Mouse (Mus musculus): ENCODE results near the gene Cd69. TPM values are rescaled to one million over a fixed set of nuclear protein-coding genes. Genes with fewer than 3 reads are reported as not detected.

Cd69 gene
- polyA plus RNA-seq (2015; fragmentation: Nextera tagmentation; extraction: Ambion mirVana) = 0.25 and 0.41 TPM in 2 replicates

GRCm38 (mm10) chr6:129275220-129275619 lies at the start of gene Cd69:
Gene Cd69, minus strand, starts transcription at chr6:129275436.
- Histone ChIP-seq H3K4me3 (replicated peaks) (no peak within 1 kb of the TSS), H3K4me2 (replicated peaks) (no peak within 1 kb of the TSS), H3K9ac (no peak within 1 kb of the TSS), H3K27ac (replicated peaks) (no peak within 1 kb of the TSS), H3K36me3 (no peaks in the 10 kb centered on the region), H3K9me3 (replicated peaks) (no peaks in the 10 kb centered on the region), H3K27me3 (no peaks in the 10 kb centered on the region), H3K4me1 (no peaks in the 10 kb centered on the region)
- no peak for ATAC-seq (ENCODE audit: insufficient number of reproducible peaks, low FRiP score, low TSS enrichment, low read depth)
- WGBS = 68% methylated on average over 9 of the region's 9 CpGs

- H3K4me1 ChIP-seq = no peaks in the 10 kb centered on the region
- 73% methylated on average over 4 of the region's 4 CpGs for WGBS
- ATAC-seq (ENCODE audit: insufficient number of reproducible peaks, low FRiP score, low TSS enrichment, low read depth) = no peak
Observed at GRCm38 (mm10) chr6:129319331-129319730, 44.1 kb upstream of the Cd69 start.

GRCm38 (mm10) chr6:129318395-129318794 lies 43.2 kb upstream of the Cd69 start:
- no peak overlapping the region for H3K27ac ChIP-seq (replicated peaks)
- ATAC-seq (ENCODE audit: insufficient number of reproducible peaks, low FRiP score, low TSS enrichment, low read depth) = no peak
- H3K36me3 ChIP-seq = no peaks in the 10 kb centered on the region
- no peak overlapping the region for H3K9ac ChIP-seq
- 55% methylated on average over 1 of the region's 1 CpGs for WGBS
- no peaks in the 10 kb centered on the region for H3K27me3 ChIP-seq
- H3K4me1 ChIP-seq = no peaks in the 10 kb centered on the region
- H3K4me3 ChIP-seq (replicated peaks) = no peak overlapping the region
- H3K9me3 ChIP-seq (replicated peaks) = no peaks in the 10 kb centered on the region
- H3K4me2 ChIP-seq (replicated peaks) = no peak overlapping the region

More at GRCm38 (mm10) chr6:129319331-129319730, 44.1 kb upstream of the Cd69 start:
- Histone ChIP-seq H3K9me3 (replicated peaks) (no peaks in the 10 kb centered on the region), H3K27ac (replicated peaks) (no peak overlapping the region), H3K4me3 (replicated peaks) (no peak overlapping the region), H3K9ac (no peak overlapping the region), H3K4me2 (replicated peaks) (no peak overlapping the region), H3K36me3 (no peaks in the 10 kb centered on the region), H3K27me3 (no peaks in the 10 kb centered on the region)

- no peak overlapping the region for H3K27ac ChIP-seq (replicated peaks)
- 76% methylated on average over 2 of the region's 2 CpGs for WGBS
Observed at GRCm38 (mm10) chr6:129316463-129316862, 41.2 kb upstream of the Cd69 start.

DNA sequence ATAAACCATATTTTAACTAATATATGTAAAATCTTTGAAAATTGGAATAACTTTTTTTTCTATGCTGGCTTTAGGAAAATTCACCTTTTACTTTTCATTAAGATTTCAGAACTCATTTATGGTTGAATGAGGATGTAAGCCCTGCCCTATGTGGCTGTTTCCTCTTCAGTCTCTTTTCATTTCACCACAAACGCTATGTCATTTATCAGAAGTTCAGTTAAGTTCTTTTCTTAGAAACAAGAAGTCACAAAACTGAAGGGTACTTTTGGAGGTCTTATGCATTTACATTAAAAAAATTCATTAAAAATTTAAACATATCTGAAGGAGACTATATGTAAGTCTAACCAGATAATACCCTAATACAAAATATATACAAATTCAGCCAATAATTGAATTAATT lies 40.5 kb upstream of the Cd69 start:
- 74% methylated on average over 1 of the region's 1 CpGs for WGBS
- H3K4me1 ChIP-seq = no peaks in the 10 kb centered on the region
- no peak for ATAC-seq (ENCODE audit: insufficient number of reproducible peaks, low FRiP score, low TSS enrichment, low read depth)
- H3K4me3 ChIP-seq (replicated peaks) = no peak overlapping the region
- H3K9ac ChIP-seq = no peak overlapping the region
- no peaks in the 10 kb centered on the region for H3K36me3 ChIP-seq
- H3K27me3 ChIP-seq = no peaks in the 10 kb centered on the region
- no peaks in the 10 kb centered on the region for H3K9me3 ChIP-seq (replicated peaks)
- H3K4me2 ChIP-seq (replicated peaks) = no peak overlapping the region
- H3K27ac ChIP-seq (replicated peaks) = no peak overlapping the region

More at GRCm38 (mm10) chr6:129316463-129316862, 41.2 kb upstream of the Cd69 start:
- no peaks in the 10 kb centered on the region for H3K36me3 ChIP-seq
- H3K27me3 ChIP-seq = no peaks in the 10 kb centered on the region
- H3K4me3 ChIP-seq (replicated peaks) = no peak overlapping the region
- no peaks in the 10 kb centered on the region for H3K4me1 ChIP-seq
- H3K4me2 ChIP-seq (replicated peaks) = no peak overlapping the region
- no peak overlapping the region for H3K9ac ChIP-seq
- no peak for ATAC-seq (ENCODE audit: insufficient number of reproducible peaks, low FRiP score, low TSS enrichment, low read depth)
- H3K9me3 ChIP-seq (replicated peaks) = no peaks in the 10 kb centered on the region

GRCm38 (mm10) chr6:129314655-129315168 lies 39.5 kb upstream of the Cd69 start:
- Histone ChIP-seq H3K4me3 (replicated peaks) (no peak overlapping the region), H3K36me3 (no peaks in the 10 kb centered on the region), H3K27ac (replicated peaks) (no peak overlapping the region), H3K9ac (no peak overlapping the region), H3K27me3 (no peaks in the 10 kb centered on the region), H3K4me1 (no peaks in the 10 kb centered on the region), H3K4me2 (replicated peaks) (no peak overlapping the region), H3K9me3 (replicated peaks) (no peaks in the 10 kb centered on the region)
- WGBS = 82% methylated on average over 3 of the region's 3 CpGs
- no peak for ATAC-seq (ENCODE audit: insufficient number of reproducible peaks, low FRiP score, low TSS enrichment, low read depth)

DNA sequence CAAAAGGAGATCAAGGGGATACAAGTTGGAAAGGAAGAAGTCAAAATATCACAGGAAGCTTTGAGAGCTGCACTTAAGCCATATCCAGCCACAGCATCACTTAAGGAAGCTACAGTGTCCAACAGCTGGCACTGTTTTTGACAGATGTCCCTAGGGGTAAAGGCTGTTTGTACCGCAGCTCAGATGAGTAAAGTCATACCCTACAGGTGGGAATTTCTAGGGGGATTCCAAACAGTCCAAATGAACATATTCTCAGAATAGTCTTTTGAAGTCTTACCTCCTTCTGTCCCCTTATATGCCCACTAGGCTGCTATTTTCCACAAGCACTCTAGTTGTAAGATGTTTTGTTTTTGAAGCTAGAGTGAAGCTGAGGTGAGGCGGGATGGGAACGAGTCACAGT lies 37.3 kb upstream of the Cd69 start:
- Histone ChIP-seq H3K9ac (no peak overlapping the region), H3K36me3 (no peaks in the 10 kb centered on the region), H3K9me3 (replicated peaks) (no peaks in the 10 kb centered on the region), H3K4me3 (replicated peaks) (no peak overlapping the region), H3K27me3 (no peaks in the 10 kb centered on the region), H3K4me2 (replicated peaks) (no peak overlapping the region), H3K27ac (replicated peaks) (no peak overlapping the region), H3K4me1 (no peaks in the 10 kb centered on the region)
- 65% methylated on average over 3 of the region's 3 CpGs for WGBS
- ATAC-seq (ENCODE audit: insufficient number of reproducible peaks, low FRiP score, low TSS enrichment, low read depth) = no peak

DNA sequence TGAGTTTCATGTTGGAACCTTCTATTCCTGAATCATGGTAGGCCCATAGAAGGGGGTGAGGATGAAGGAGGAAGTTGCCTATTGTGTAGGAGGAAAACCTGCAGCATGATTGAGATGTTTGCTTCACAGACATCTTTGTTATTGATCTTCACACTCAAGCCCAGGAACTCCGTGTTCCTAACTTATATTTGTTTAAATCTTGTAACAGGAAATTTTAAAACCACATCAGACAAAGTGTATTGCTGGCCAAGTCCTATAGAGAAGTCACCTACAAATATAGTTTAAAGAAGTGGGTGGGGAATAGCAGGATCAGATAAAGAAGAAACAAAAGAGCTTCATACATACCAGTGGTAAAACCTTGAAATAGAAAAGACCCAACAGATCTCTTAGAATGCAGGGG lies 28.9 kb upstream of the Cd69 start:
- H3K9ac ChIP-seq = no peak overlapping the region
- H3K4me1 ChIP-seq = no peaks in the 10 kb centered on the region
- no peaks in the 10 kb centered on the region for H3K36me3 ChIP-seq
- 56% methylated on average over 1 of the region's 1 CpGs for WGBS
- H3K27me3 ChIP-seq = no peaks in the 10 kb centered on the region
- ATAC-seq (ENCODE audit: insufficient number of reproducible peaks, low FRiP score, low TSS enrichment, low read depth) = no peak
- no peak overlapping the region for H3K4me3 ChIP-seq (replicated peaks)
- H3K27ac ChIP-seq (replicated peaks) = no peak overlapping the region
- H3K9me3 ChIP-seq (replicated peaks) = no peaks in the 10 kb centered on the region
- H3K4me2 ChIP-seq (replicated peaks) = no peak overlapping the region

DNA sequence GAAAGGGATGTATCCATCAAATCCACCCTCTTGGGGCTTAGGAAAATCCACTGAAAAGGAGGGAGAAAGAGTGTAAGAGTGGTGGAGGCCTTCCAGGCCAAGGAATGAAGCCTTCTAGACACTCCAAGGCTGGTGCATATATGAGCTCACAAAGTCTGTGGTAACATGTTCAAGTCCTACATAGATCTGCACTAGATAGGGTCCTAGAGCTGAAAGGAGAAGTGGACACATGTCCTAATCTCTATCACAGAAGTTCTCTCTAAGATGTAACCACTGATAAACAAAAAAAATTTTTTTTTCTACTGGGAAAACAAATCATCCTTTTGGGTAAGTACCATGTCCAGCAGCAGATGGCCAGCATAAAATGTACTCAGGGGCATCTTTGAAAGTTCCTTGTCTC lies 13.5 kb upstream of the Cd69 start:
- Histone ChIP-seq H3K4me3 (replicated peaks) (no peak overlapping the region), H3K4me2 (replicated peaks) (no peak overlapping the region), H3K36me3 (no peaks in the 10 kb centered on the region), H3K9ac (no peak overlapping the region), H3K27me3 (no peaks in the 10 kb centered on the region), H3K9me3 (replicated peaks) (no peaks in the 10 kb centered on the region), H3K4me1 (no peaks in the 10 kb centered on the region), H3K27ac (replicated peaks) (no peak overlapping the region)
- no peak for ATAC-seq (ENCODE audit: insufficient number of reproducible peaks, low FRiP score, low TSS enrichment, low read depth)

- no peak overlapping the region for H3K27ac ChIP-seq (replicated peaks)
- H3K4me3 ChIP-seq (replicated peaks) = no peak overlapping the region
- no peaks in the 10 kb centered on the region for H3K36me3 ChIP-seq
- ATAC-seq (ENCODE audit: insufficient number of reproducible peaks, low FRiP score, low TSS enrichment, low read depth) = no peak
- no peak overlapping the region for H3K4me2 ChIP-seq (replicated peaks)
- H3K4me1 ChIP-seq = no peaks in the 10 kb centered on the region
- no peaks in the 10 kb centered on the region for H3K27me3 ChIP-seq
- H3K9me3 ChIP-seq (replicated peaks) = no peaks in the 10 kb centered on the region
- no peak overlapping the region for H3K9ac ChIP-seq
- 56% methylated on average over 7 of the region's 7 CpGs for WGBS
Observed at GRCm38 (mm10) chr6:129284384-129285104, 9.3 kb upstream of the Cd69 start.

DNA sequence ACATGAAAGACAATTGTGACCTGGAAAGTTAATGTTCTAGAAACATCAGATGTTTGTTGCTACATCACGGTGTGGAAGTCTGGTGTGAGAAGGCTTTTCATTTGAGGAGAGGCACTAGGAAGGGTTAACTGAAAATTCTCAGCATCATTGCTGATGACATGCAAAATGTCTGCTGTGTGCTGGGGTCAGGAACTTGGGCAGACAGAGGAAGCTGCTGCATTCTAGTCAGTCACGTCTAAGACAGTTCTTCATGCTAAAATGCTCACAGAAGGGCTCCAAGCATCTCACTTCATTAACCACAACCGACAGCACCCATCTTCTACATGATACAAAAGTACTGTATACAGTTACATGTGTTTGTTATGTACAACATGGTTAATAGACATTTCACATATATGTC lies 8.0 kb upstream of the Cd69 start:
- H3K9me3 ChIP-seq (replicated peaks) = no peaks in the 10 kb centered on the region
- H3K27ac ChIP-seq (replicated peaks) = no peak overlapping the region
- H3K9ac ChIP-seq = no peak overlapping the region
- H3K4me2 ChIP-seq (replicated peaks) = no peak overlapping the region
- H3K27me3 ChIP-seq = no peaks in the 10 kb centered on the region
- no peaks in the 10 kb centered on the region for H3K4me1 ChIP-seq
- H3K36me3 ChIP-seq = no peaks in the 10 kb centered on the region
- 56% methylated on average over 3 of the region's 3 CpGs for WGBS
- no peak for ATAC-seq (ENCODE audit: insufficient number of reproducible peaks, low FRiP score, low TSS enrichment, low read depth)
- H3K4me3 ChIP-seq (replicated peaks) = no peak overlapping the region

GRCm38 (mm10) chr6:129276483-129276882 lies 1.2 kb upstream of the Cd69 start:
- Histone ChIP-seq H3K36me3 (no peaks in the 10 kb centered on the region), H3K9ac (no peak overlapping the region), H3K27me3 (no peaks in the 10 kb centered on the region), H3K27ac (replicated peaks) (no peak overlapping the region), H3K4me3 (replicated peaks) (no peak overlapping the region), H3K9me3 (replicated peaks) (no peaks in the 10 kb centered on the region), H3K4me1 (no peaks in the 10 kb centered on the region), H3K4me2 (replicated peaks) (no peak overlapping the region)
- 91% methylated on average over 2 of the region's 2 CpGs for WGBS
- ATAC-seq (ENCODE audit: insufficient number of reproducible peaks, low FRiP score, low TSS enrichment, low read depth) = no peak
